Mouse (Mus musculus) forebrain, embryonic 15.5 days (tissue): ENCODE measurements around the gene Plppr4. TPM values are rescaled to one million over a fixed set of nuclear protein-coding genes. Genes with fewer than 3 reads are reported as not detected.

Source experiments
- microRNA-seq: library from miRNA; unstranded; fragments of <30 nt; microRNA quantifications from one replicate; pipeline ENCODE4, GENCODE M21; 2016
- polyA plus RNA-seq: library from polyadenylated mRNA; unstranded; fragments of >200 nt; fragmentation: Nextera tagmentation; extraction: Ambion mirVana; gene quantifications from 2 replicates; pipeline ENCODE4 v1.2.1, GENCODE M21; 2015

Plppr4 gene
- polyA plus RNA-seq, 1 experiment from 2014 or later = 16.8 TPM

Small RNA genes lying within 50 kb of the gene (microRNA-seq; reads per million reads assigned to microRNA genes)
- not detected for gene Gm22408

Other genes starting within 250 kb of the Plppr4 start
- gene Plppr5, start 214.0 kb upstream of the Plppr4 start, polyA plus RNA-seq = 7.0 and 7.4 TPM in 2 replicates